Mouse (Mus musculus) bone marrow, adult 2 months (tissue): ENCODE data around the gene Fntb. TPM values are rescaled to one million over a fixed set of nuclear protein-coding genes. Genes with fewer than 3 reads are reported as not detected.
A peak's percentile ranks its signal among the peaks of the same experiment; 100 is the strongest.

ENCODE experiments used
- H3K27ac ChIP-seq: fragments of 200-500 bp; 2 replicates; pipeline ENCODE4 v1.5.1; 2012; ENCODE audit warnings: low read depth, mild to moderate bottlenecking, control low read depth, inconsistent platforms, low read length; ENCODE audit not compliant: control insufficient read depth, poor library complexity, insufficient read depth
- H3K4me1 ChIP-seq: fragments of 200-500 bp; 2 replicates; pipeline ENCODE4 v1.6.1; 2011; ENCODE audit warnings: low read length; ENCODE audit not compliant: control insufficient read depth, insufficient read depth
- H3K4me3 ChIP-seq: fragments of 200-500 bp; replicated peaks from 2 replicates; pipeline ENCODE3; 2011; ENCODE audit warnings: mild to moderate bottlenecking, low read depth, low read length, control low read depth; ENCODE audit not compliant: control insufficient read depth
- CTCF ChIP-seq: fragments of 200-500 bp; IDR thresholded peaks from 2 replicates; pipeline ENCODE4 v1.5.1; 2011; ENCODE audit warnings: low read length, control low read depth; ENCODE audit not compliant: control insufficient read depth, insufficient read depth
- POLR2A ChIP-seq: fragments of 200-500 bp; IDR thresholded peaks from 2 replicates; pipeline ENCODE4 v1.6.1; 2011; ENCODE audit warnings: low read depth, mild to moderate bottlenecking, control low read depth, low read length, borderline replicate concordance; ENCODE audit not compliant: control insufficient read depth
- WGBS: fragments of 180-500 bp; shearing (Covaris S2); methylation state at CpG from one replicate; pipeline ENCODE4 v1.1.7; 2018; 5-methylcytosine and 5-hydroxymethylcytosine counted together
- polyA plus RNA-seq: library from polyadenylated mRNA; stranded (reverse); fragments of >200 nt; gene quantifications from 2 replicates; pipeline ENCODE4 v1.2.4, GENCODE M21; 2011; ENCODE audit warnings: low replicate concordance; ENCODE audit not compliant: missing spikeins, insufficient read depth, insufficient read length

Gene Fntb
- polyA plus RNA-seq, result 12.5 and 15.7 TPM in 2 replicates

DNA sequence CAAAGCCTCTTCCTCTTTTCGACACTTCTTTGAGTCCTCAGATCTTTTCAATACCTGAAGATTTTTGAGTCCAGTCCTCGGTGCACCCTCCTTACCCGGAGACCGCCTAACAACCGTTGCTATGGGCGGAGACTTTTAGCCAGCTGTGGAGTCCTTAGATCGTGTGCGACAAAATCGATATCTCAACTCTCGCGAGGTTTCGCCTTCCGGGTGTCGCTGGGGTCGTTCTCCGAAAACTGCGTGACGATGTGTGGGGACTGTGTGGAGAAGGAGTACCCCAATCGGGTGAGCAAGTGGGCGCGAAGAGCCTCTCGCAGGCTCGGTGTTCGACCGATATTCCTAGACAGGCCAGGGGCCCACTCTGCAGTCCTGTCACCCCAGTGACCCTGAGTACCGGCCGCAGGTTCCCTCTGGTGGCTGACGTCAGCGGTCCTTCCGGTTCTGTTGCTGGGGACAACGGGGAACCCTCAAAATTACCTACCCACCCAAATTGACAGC, at the start of gene Fntb, which contains the start of gene Churc1:
Gene Fntb (plus strand): TSS at position 236 of the 498 bp plus-strand sequence.
Gene Churc1 (plus strand): TSS at position 185 of the 498 bp plus-strand sequence.
- peak within 1 kb of the TSS; percentile 83 for H3K27ac ChIP-seq
- TF ChIP-seq CTCF (no peak), POLR2A (peak; percentile 63; the same call in 1 of the 2 replicates)
- H3K4me1 ChIP-seq, result no peaks in the 10 kb centered on the region; the same call in 1 of the 2 replicates
- H3K4me3 ChIP-seq, result peak within 1 kb of the TSS; percentile 84
- WGBS, result under 1% methylated on average over 31 of the region's 31 CpGs

DNA sequence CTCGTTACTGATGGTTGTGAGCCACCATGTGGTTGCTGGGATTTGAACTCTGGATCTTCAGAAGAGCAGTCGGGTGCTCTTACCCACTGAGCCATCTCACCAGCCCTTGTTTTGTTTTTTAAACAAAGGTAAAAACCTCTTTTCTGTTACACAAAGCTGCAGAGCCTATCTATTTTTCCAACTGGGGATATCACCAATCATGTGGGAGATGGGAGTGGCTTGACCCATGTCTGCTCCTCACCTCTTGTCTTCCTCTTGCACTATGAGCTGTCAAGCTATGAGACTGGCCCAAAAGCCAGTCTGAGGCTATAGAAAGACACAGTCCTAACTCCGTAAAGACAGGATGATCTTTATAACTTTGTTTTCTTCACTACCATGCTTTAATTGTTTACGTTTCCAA, 47.0 kb upstream of the Fntb start:
- no peak overlapping the region for H3K4me3 ChIP-seq
- no peak overlapping the region for H3K27ac ChIP-seq
- WGBS, result 79% methylated on average over 4 of the region's 4 CpGs
- TF ChIP-seq CTCF, result no peak
- TF ChIP-seq POLR2A, result no peak
- no peaks in the 10 kb centered on the region for H3K4me1 ChIP-seq

GRCm38 (mm10) chr12:76720572-76720971, 44.8 kb upstream of the Fntb start:
- H3K27ac ChIP-seq, result no peak overlapping the region
- no peaks in the 10 kb centered on the region for H3K4me1 ChIP-seq
- no peak overlapping the region for H3K4me3 ChIP-seq
- TF ChIP-seq CTCF (no peak), POLR2A (no peak)

GRCm38 (mm10) chr12:76722026-76722425, 43.4 kb upstream of the Fntb start:
- Histone ChIP-seq H3K4me1 (no peaks in the 10 kb centered on the region), H3K27ac (no peak overlapping the region), H3K4me3 (no peak overlapping the region)
- TF ChIP-seq CTCF (no peak), POLR2A (no peak)
- 74% methylated on average over 3 of the region's 3 CpGs for WGBS

DNA sequence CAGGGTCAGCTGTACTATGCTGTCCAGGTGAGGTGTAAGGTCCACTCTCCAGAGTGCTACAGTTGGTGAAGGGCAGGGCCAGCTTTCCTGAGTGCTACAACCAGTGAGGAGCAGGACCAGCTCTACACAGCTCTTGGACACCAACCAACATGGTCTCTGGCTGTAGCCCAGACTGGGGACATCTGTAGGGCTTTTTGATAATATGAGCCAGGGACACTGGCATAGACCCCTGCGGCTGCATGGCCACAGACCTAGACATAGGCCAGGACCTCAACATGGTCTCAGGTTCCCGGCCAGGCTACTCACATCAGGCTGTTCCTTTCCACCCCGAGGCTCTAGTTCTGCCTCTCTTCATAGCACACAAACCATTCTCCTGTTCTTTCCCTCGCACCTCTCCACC, 37.4 kb upstream of the Fntb start:
- Histone ChIP-seq H3K27ac (no peak overlapping the region), H3K4me3 (no peak overlapping the region), H3K4me1 (no peaks in the 10 kb centered on the region)
- TF ChIP-seq POLR2A (no peak), CTCF (no peak)
- 79% methylated on average over 4 of the region's 4 CpGs for WGBS

DNA sequence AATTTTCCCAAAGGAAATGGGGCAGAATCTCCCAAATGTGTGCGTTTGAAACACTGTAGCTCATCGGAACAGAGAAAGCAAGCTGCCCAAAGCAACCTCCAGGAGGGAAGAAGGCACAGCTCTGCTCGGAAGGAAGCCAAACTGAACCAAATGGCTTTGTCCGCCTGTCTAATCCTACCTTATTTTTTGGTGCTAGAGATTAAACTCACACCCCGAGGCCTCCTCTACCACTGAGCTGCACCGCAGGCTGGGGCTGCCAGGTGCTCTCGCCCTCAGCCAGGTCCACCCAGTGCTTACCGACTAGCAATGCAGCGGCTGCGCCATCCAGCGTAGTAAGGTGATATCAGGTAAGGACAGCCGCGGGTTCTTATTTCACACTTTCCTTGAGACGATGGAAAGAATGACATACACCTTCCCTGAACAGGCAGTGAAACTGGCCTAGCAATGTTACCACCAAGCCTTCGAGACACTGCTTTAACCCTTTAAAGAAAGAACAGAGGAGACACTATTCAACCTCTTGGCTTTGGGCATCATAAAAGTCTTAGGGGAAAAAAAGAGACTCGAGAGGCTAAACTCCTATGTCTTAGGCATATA, 14.4 kb upstream of the Fntb start:
- Histone ChIP-seq H3K27ac (no peak overlapping the region), H3K4me3 (no peak overlapping the region), H3K4me1 (no peaks in the 10 kb centered on the region)
- whole genome bisulfite sequencing, result 83% methylated on average over 16 of the region's 16 CpGs
- no peak for TF ChIP-seq POLR2A
- no peak for TF ChIP-seq CTCF

GRCm38 (mm10) chr12:76752652-76753318, 12.6 kb upstream of the Fntb start:
- no peak overlapping the region for H3K4me3 ChIP-seq
- 33% methylated on average over 14 of the region's 14 CpGs for whole genome bisulfite sequencing
- H3K27ac ChIP-seq, result no peak overlapping the region
- TF ChIP-seq POLR2A (no peak), CTCF (peak; percentile 32; the same call in 1 of the 2 replicates)
- H3K4me1 ChIP-seq, result no peaks in the 10 kb centered on the region

DNA sequence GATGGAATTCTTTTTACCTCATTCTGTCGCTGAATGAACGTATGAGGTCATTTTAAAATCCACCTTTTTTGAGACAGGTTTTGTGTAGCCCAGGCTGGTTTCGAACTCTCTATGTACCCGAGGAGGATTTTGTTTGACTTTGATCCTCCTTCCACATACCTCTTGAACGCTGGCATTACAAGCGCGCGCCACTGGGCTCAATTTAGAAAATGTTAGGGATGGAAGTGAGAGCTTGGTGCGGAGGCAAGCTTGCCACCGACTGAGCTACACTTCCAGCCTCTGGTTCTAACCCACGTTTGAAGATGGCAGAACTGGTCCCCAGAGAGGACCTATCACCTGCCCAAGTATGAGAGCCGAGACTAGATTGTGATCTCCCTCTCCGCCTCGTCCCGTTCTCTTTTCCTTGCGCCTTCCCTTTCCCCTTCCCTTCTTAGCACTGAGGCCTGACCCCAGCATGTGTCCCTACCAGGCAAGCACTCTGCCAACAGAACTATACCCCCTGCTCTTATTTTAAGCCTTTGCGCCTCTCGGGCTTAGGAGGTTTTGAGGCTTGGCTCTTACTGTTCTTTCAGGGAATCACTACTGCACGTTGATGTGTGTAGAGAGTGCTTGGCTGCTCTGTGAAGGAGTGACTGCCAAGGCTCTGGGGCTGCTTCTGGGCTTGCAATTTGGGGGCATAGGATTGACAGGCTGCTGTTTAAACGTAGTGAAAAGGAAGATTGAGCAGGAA, 677 bp downstream of the Fntb start:
- no peak for TF ChIP-seq CTCF
- no peak for TF ChIP-seq POLR2A
- 41% methylated on average over 20 of the region's 20 CpGs for WGBS
- Histone ChIP-seq H3K27ac (peak overlapping the region; percentile 83), H3K4me1 (no peaks in the 10 kb centered on the region; the same call in 1 of the 2 replicates), H3K4me3 (peak overlapping the region; percentile 84)
